Comparison of ENCODE assay signal across 10 mouse cellular contexts in genomic region chr11:60168780-60169179, GRCm38 (mm10). TPM values are rescaled to one million over a fixed set of nuclear protein-coding genes. Genes with fewer than 3 reads are reported as not detected.
DNase-seq lines count a peak whose midpoint lies in the region; ATAC-seq lines count a peak whose summit lies in the region.
"Had no signal": no experiment of that assay in that cellular context is flagged by ENCODE, and none has a peak within 500 bp of the region (broad histone marks: within the 10 kb centered on the region; RNA-seq: fewer than 3 reads in every experiment).

No protein-coding gene starts in this region.

- peak overlapping the region; percentile 74 for H3K27ac ChIP-seq in heart, embryonic 11.5 days (ENCODE audit: low read depth, low read length)
- H3K27ac ChIP-seq in forebrain, embryonic 14.5 days (ENCODE audit: low read depth, low read length) = peak overlapping the region; percentile 24; the same call in 1 of the 2 replicates
- H3K27ac ChIP-seq in limb, embryonic 13.5 days = peak overlapping the region; percentile 15; the same call in 1 of the 2 replicates
- H3K27ac ChIP-seq: liver, embryonic 13.5 days had no signal

- no peak overlapping the region for H3K4me3 ChIP-seq in heart, embryonic 11.5 days (ENCODE audit: low read depth, low read length)
- no peak overlapping the region for H3K4me3 ChIP-seq in forebrain, embryonic 14.5 days (ENCODE audit: low read depth, low read length)
- no peak overlapping the region for H3K4me3 ChIP-seq in limb, embryonic 13.5 days
- H3K4me3 ChIP-seq: liver, embryonic 13.5 days had no signal

- H3K4me2 ChIP-seq in heart, embryonic 11.5 days = peak overlapping the region; percentile 15; the same call in 1 of the 2 replicates
- no peak overlapping the region for H3K4me2 ChIP-seq in forebrain, embryonic 14.5 days (ENCODE audit: low read length)
- 0 out of 2 replicates have a peak overlapping the region, but pooled peaks have one; percentile 9 for H3K4me2 ChIP-seq in limb, embryonic 13.5 days (replicated peaks)
- H3K4me2 ChIP-seq: liver, embryonic 13.5 days had no signal

- ATAC-seq in heart, embryonic 11.5 days (replicated peaks; ENCODE audit: insufficient number of reproducible peaks, low FRiP score, low TSS enrichment) = no peak
- no peak for ATAC-seq in forebrain, embryonic 14.5 days
- no peak; the same call in 1 of the 2 replicates for ATAC-seq in limb, embryonic 13.5 days (ENCODE audit: low FRiP score, low read depth)

- 25% methylated on average over 9 of the region's 9 CpGs for WGBS in heart, embryonic 11.5 days (ENCODE audit: insufficient replicate concordance)
- 21% methylated on average over 9 of the region's 9 CpGs for WGBS in forebrain, embryonic 14.5 days
- WGBS in limb, embryonic 13.5 days = 27% methylated on average over 9 of the region's 9 CpGs

- peaks cover 87% of the 10 kb centered on the region for H3K4me1 ChIP-seq in heart, embryonic 11.5 days (ENCODE audit: control insufficient read depth, insufficient read depth, low read length)
- H3K4me1 ChIP-seq in forebrain, embryonic 14.5 days (ENCODE audit: control insufficient read depth, insufficient read depth, low read length) = peaks cover 16% of the 10 kb centered on the region
- H3K4me1 ChIP-seq in limb, embryonic 13.5 days = peaks cover 87% of the 10 kb centered on the region

- DNase-seq in heart, postnatal 14 days = no peak
- DNase-seq in adrenal gland, postnatal 10 days = peak; percentile 66
- no peak for DNase-seq in forebrain, embryonic 14.5 days (ENCODE audit: low spot score)
- DNase-seq in frontal cortex, postnatal 36 days (ENCODE audit: low spot score in 2 of 2) = no peak
- no peak for DNase-seq in cerebellum, adult 11-12 months
- no peak for DNase-seq in frontal cortex, postnatal 14 days (ENCODE audit: low spot score in 2 of 2)
- DNase-seq: cerebellum, adult 18-20 months; liver, embryonic 13.5 days had no signal

- H3K9ac ChIP-seq in heart, embryonic 11.5 days (ENCODE audit: low read depth, low read length) = peak overlapping the region; percentile 54
- H3K9ac ChIP-seq in forebrain, embryonic 14.5 days (ENCODE audit: low read length) = peak overlapping the region; percentile 41
- no peak overlapping the region for H3K9ac ChIP-seq in limb, embryonic 13.5 days
- H3K9ac ChIP-seq: liver, embryonic 13.5 days had no signal

- no peaks in the 10 kb centered on the region for H3K27me3 ChIP-seq in heart, embryonic 11.5 days (ENCODE audit: control insufficient read depth, insufficient read depth, low read length)
- H3K27me3 ChIP-seq in forebrain, embryonic 14.5 days (replicated peaks; ENCODE audit: control insufficient read depth, insufficient read depth, low read length) = no peaks in the 10 kb centered on the region
- no peaks in the 10 kb centered on the region for H3K27me3 ChIP-seq in limb, embryonic 13.5 days
- H3K27me3 ChIP-seq: liver, embryonic 13.5 days had no signal

- intact Hi-C loops in heart, postnatal 14 days (cut with DNase I) = no loop called here

- no peaks in the 10 kb centered on the region for H3K36me3 ChIP-seq in heart, embryonic 11.5 days (ENCODE audit: control insufficient read depth, insufficient read depth, low read length)
- H3K36me3 ChIP-seq in forebrain, embryonic 14.5 days (ENCODE audit: control insufficient read depth, insufficient read depth, low read length) = 0 out of 2 replicates have a peak, but pooled peaks cover 2% of the 10 kb centered on the region
- peaks cover 8% of the 10 kb centered on the region; the same call in 1 of the 2 replicates for H3K36me3 ChIP-seq in limb, embryonic 13.5 days

- no peaks in the 10 kb centered on the region for H3K9me3 ChIP-seq in heart, embryonic 11.5 days (replicated peaks; ENCODE audit: control insufficient read depth, low read length)
- no peaks in the 10 kb centered on the region for H3K9me3 ChIP-seq in forebrain, embryonic 14.5 days (replicated peaks; ENCODE audit: control insufficient read depth, low read length)
- H3K9me3 ChIP-seq in limb, embryonic 13.5 days = no peaks in the 10 kb centered on the region
- H3K9me3 ChIP-seq: liver, embryonic 13.5 days had no signal

RNA-seq across cellular contexts. Expression of gene Srebf1, which starts 53.6 kb away (rescaled TPM):
- 39.0 and 41.0 TPM in 2 replicates for polyA plus RNA-seq in heart, embryonic 11.5 days (2014; fragmentation: Nextera tagmentation; extraction: Ambion mirVana)
- 10 to 100 TPM; 29.0 to 32.0 TPM for total RNA-seq in heart, postnatal 14 days (2021)
- 100 to 1,000 TPM; 126 to 185 TPM for total RNA-seq in adrenal gland, postnatal 10 days (2021)
- 42.6 and 44.3 TPM in 2 replicates for polyA plus RNA-seq in forebrain, embryonic 14.5 days (2014; fragmentation: Nextera tagmentation; extraction: Ambion mirVana)
- polyA plus RNA-seq in limb, embryonic 13.5 days (2015; fragmentation: Nextera tagmentation; extraction: Ambion mirVana) = 64.5 and 65.7 TPM in 2 replicates

Comparison
In these comparisons a context has a peak if more than half of its experiments do, and no peak if none do; other contexts are left out.
1. H3K27ac ChIP-seq: peak in every context shown above with its lines; median percentile 74 in heart, embryonic 11.5 days; 24 in forebrain, embryonic 14.5 days; 15 in limb, embryonic 13.5 days.